Mouse (Mus musculus): ENCODE measurements around the gene Gm10378. TPM values are rescaled to one million over a fixed set of nuclear protein-coding genes. Genes with fewer than 3 reads are reported as not detected.
"Not testable (repeated sequence)": the region's sequence is repeated elsewhere in the genome, so short reads cannot be mapped to it uniquely, and the experiment has no call there.

Gene Gm10378
- total RNA-seq (2021), result not detected
- long read RNA-seq, experiment 1, result 0 reads
- long read RNA-seq, experiment 2, result 0 reads

- not testable (repeated sequence) for DNase-seq
These were observed at the start of gene Gm10378 for GRCm38 (mm10) chr14:42655638-42656037. TSS of gene Gm10378 (plus strand) at chr14:42655938.

GRCm38 (mm10) chr14:42641817-42642216 is 13.9 kb upstream of the Gm10378 start, which contains the start of gene Gm3633:
TSS of gene Gm3633 (minus strand) at chr14:42641917.
- DNase-seq, result not testable (repeated sequence)

Small RNAs within 50 kb of the gene (microRNA-seq; reads per million reads assigned to microRNA genes)
- gene Gm23620 (0 reads per million in 2 experiments), gene Gm25228 (0 reads per million in 2 experiments)

Other genes starting within 250 kb of the Gm10378 start
- gene Gm8005, start 216.3 kb upstream of the Gm10378 start, total RNA-seq (2021), result not detected
- gene Gm8011, start 192.1 kb upstream of the Gm10378 start, total RNA-seq (2021), result not detected
- gene Gm8020, start 153.6 kb upstream of the Gm10378 start, total RNA-seq (2021), result not detected
- not detected for gene Gm8024, start 131.7 kb upstream of the Gm10378 start, total RNA-seq (2021)
- gene Gm17124, start 56.1 kb upstream of the Gm10378 start, total RNA-seq (2021), result not detected
- not detected for gene Gm3633, start 14.0 kb upstream of the Gm10378 start, total RNA-seq (2021)
- gene Gm3015, start 112.9 kb downstream of the Gm10378 start, total RNA-seq (2021), result not detected
- gene Gm10377, start 142.0 kb downstream of the Gm10378 start, total RNA-seq (2021), result not detected
- not detected for gene Gm21977, start 197.5 kb downstream of the Gm10378 start, total RNA-seq (2021)

All from heart, adult 18-20 months (tissue).